Mouse (Mus musculus) right cerebral cortex, postnatal 36 days (tissue): Measurements from ENCODE around the gene Wdfy1.

Source experiments
- DNase-seq, 2 experiments: peaks; one replicate each; pipeline ENCODE4 v3.0.0; 2022; ENCODE audit warnings: low spot score in 2 of 2, mixed read lengths in 1 of 2

Gene Wdfy1

GRCm38 (mm10) chr1:79654948-79655347 is 121.0 kb downstream of the Wdfy1 start:
- no peak for DNase-seq
